Mouse (Mus musculus) gastrocnemius, adult 2 months (tissue): Measurements from ENCODE around the gene Rab4a. TPM values are rescaled to one million over a fixed set of nuclear protein-coding genes. Genes with fewer than 3 reads are reported as not detected.

Source experiments
- DNase-seq: peaks from one replicate; pipeline ENCODE4 v3.0.0; 2022
- H3K27ac ChIP-seq: fragments of 200-600 bp; 2 replicates; pipeline ENCODE4 v1.8.1; 2022; ENCODE audit warnings: mild to moderate bottlenecking
- H3K4me3 ChIP-seq: fragments of 200-600 bp; 2 replicates; pipeline ENCODE4 v1.8.1; 2022; ENCODE audit warnings: mild to moderate bottlenecking, moderate library complexity
- CTCF ChIP-seq: fragments of 200-600 bp; IDR thresholded peaks from 2 replicates; pipeline ENCODE4 v1.8.1; 2022; ENCODE audit warnings: antibody characterized with exemption, mild to moderate bottlenecking, moderate library complexity
- intact Hi-C: fragments of 180-260 bp; cut with DNase I; formaldehyde crosslinking; loops from one replicate; pipeline ENCODE4 v1.15.1; 2025
- total RNA-seq, 2 experiments: library from RNA; stranded (reverse); gene quantifications; 2 replicates each; pipeline ENCODE4 v1.2.3; 2021

Rab4a gene
- total RNA-seq, 2 experiments from 2014 or later = 12.0 to 12.4 TPM

- Histone ChIP-seq H3K4me3 (no peak overlapping the region), H3K27ac (no peak overlapping the region)
- intact Hi-C loops = no loop called here
- TF ChIP-seq CTCF = no peak
- DNase-seq = no peak
Measured at GRCm38 (mm10) chr8:123846509-123846908, 40.7 kb downstream of the Rab4a start.

GRCm38 (mm10) chr8:123847546-123847945 lies 41.8 kb downstream of the Rab4a start:
- no peak for TF ChIP-seq CTCF
- intact Hi-C loops = no loop called here
- no peak overlapping the region for H3K4me3 ChIP-seq
- no peak for DNase-seq
- no peak overlapping the region for H3K27ac ChIP-seq

- intact Hi-C loops = no loop called here
- TF ChIP-seq CTCF = no peak
- no peak overlapping the region for H3K27ac ChIP-seq
Measured at GRCm38 (mm10) chr8:123849352-123849751, 43.6 kb downstream of the Rab4a start.

GRCm38 (mm10) chr8:123851590-123851989 lies 45.8 kb downstream of the Rab4a start:
- H3K27ac ChIP-seq = no peak overlapping the region
- intact Hi-C loops = no loop called here
- TF ChIP-seq CTCF = no peak
- DNase-seq = no peak
- H3K4me3 ChIP-seq = no peak overlapping the region

More at GRCm38 (mm10) chr8:123849352-123849751, 43.6 kb downstream of the Rab4a start:
- no peak for DNase-seq
- no peak overlapping the region for H3K4me3 ChIP-seq

- no peak overlapping the region for H3K4me3 ChIP-seq
- H3K27ac ChIP-seq = no peak overlapping the region
- no peak for DNase-seq
- intact Hi-C loops = no loop called here
- TF ChIP-seq CTCF = no peak
Measured at GRCm38 (mm10) chr8:123854252-123854651, 48.5 kb downstream of the Rab4a start.

GRCm38 (mm10) chr8:123854733-123855475 lies 49.1 kb downstream of the Rab4a start:
- Histone ChIP-seq H3K27ac (no peak overlapping the region), H3K4me3 (no peak overlapping the region)
- DNase-seq = no peak
- no peak for TF ChIP-seq CTCF
- intact Hi-C loops = no loop called here

GRCm38 (mm10) chr8:123857361-123857760 lies 51.6 kb downstream of the Rab4a start:
- intact Hi-C loops = no loop called here
- no peak for DNase-seq

GRCm38 (mm10) chr8:123858574-123858940 lies 52.8 kb downstream of the Rab4a start:
- intact Hi-C loops = no loop called here
- H3K27ac ChIP-seq = peak overlapping the region; percentile 81

More at GRCm38 (mm10) chr8:123857361-123857760, 51.6 kb downstream of the Rab4a start:
- TF ChIP-seq CTCF = no peak
- H3K27ac ChIP-seq = no peak overlapping the region
- no peak overlapping the region for H3K4me3 ChIP-seq

GRCm38 (mm10) chr8:123858941-123859647 lies 53.3 kb downstream of the Rab4a start:
- Histone ChIP-seq H3K27ac (peak overlapping the region; percentile 83), H3K4me3 (peak overlapping the region; percentile 84)
- TF ChIP-seq CTCF = peak; percentile 54
- peak; percentile 95 for DNase-seq
- intact Hi-C loops = no loop called here

More at GRCm38 (mm10) chr8:123858574-123858940, 52.8 kb downstream of the Rab4a start:
- peak overlapping the region; percentile 84 for H3K4me3 ChIP-seq
- no peak for TF ChIP-seq CTCF
- no peak for DNase-seq

- TF ChIP-seq CTCF = no peak
- Histone ChIP-seq H3K27ac (peak within 1 kb of the TSS; percentile 83), H3K4me3 (peak within 1 kb of the TSS; percentile 84)
- peak; percentile 68 for DNase-seq
- intact Hi-C loops = no loop called here
Measured at GRCm38 (mm10) chr8:123859648-123860259, 54.0 kb downstream of the Rab4a start, which contains the start of gene Ccsap. Gene Ccsap, minus strand, starts transcription at chr8:123860209.

GRCm38 (mm10) chr8:123860386-123860785 lies 54.6 kb downstream of the Rab4a start:
- no peak overlapping the region for H3K4me3 ChIP-seq
- no peak for TF ChIP-seq CTCF
- intact Hi-C loops = no loop called here
- no peak for DNase-seq
- H3K27ac ChIP-seq = no peak overlapping the region

- Histone ChIP-seq H3K4me3 (no peak overlapping the region), H3K27ac (no peak overlapping the region)
- intact Hi-C loops = no loop called here
- TF ChIP-seq CTCF = no peak
- no peak for DNase-seq
Measured at GRCm38 (mm10) chr8:123865786-123866185, 60.0 kb downstream of the Rab4a start.

- DNase-seq = no peak
- no peak overlapping the region for H3K27ac ChIP-seq
- intact Hi-C loops = no loop called here
Measured at GRCm38 (mm10) chr8:123866971-123867370, 61.2 kb downstream of the Rab4a start.

More at GRCm38 (mm10) chr8:123866971-123867370, 61.2 kb downstream of the Rab4a start:
- TF ChIP-seq CTCF = no peak
- no peak overlapping the region for H3K4me3 ChIP-seq
